10 mouse cellular contexts compared by ENCODE assay signal in genomic region chr17:57032854-57033253, GRCm38 (mm10). TPM values are rescaled to one million over a fixed set of nuclear protein-coding genes. Genes with fewer than 3 reads are reported as not detected.
DNase-seq lines count a peak whose midpoint lies in the region; ATAC-seq and TF ChIP-seq lines count a peak whose summit lies in the region.
"Had no signal": no experiment of that assay in that cellular context is flagged by ENCODE, and none has a peak within 500 bp of the region (broad histone marks: within the 10 kb centered on the region; RNA-seq: fewer than 3 reads in every experiment).

No protein-coding gene starts in this region.

- H3K4me1 ChIP-seq in G1E (ENCODE audit: insufficient read depth, low read depth, low read length), result peaks cover 37% of the 10 kb centered on the region
- peaks cover 32% of the 10 kb centered on the region for H3K4me1 ChIP-seq in hindbrain, embryonic 13.5 days (replicated peaks)
- H3K4me1 ChIP-seq in midbrain, embryonic 13.5 days (replicated peaks), result peaks cover 22% of the 10 kb centered on the region

- 88% methylated on average over 4 of the region's 4 CpGs for WGBS in hindbrain, embryonic 13.5 days
- 87% methylated on average over 4 of the region's 4 CpGs for WGBS in midbrain, embryonic 13.5 days

- peaks cover 22% of the 10 kb centered on the region for H3K36me3 ChIP-seq in G1E (replicated peaks)
- peaks cover 11% of the 10 kb centered on the region for H3K36me3 ChIP-seq in hindbrain, embryonic 13.5 days
- peaks cover 10% of the 10 kb centered on the region for H3K36me3 ChIP-seq in midbrain, embryonic 13.5 days

- DNase-seq in kidney, adult 11 months, result peak; percentile 27
- DNase-seq in kidney, postnatal 4 days, result no peak
- no peak for DNase-seq in G1E (ENCODE audit: low spot score)
- DNase-seq in adrenal gland, adult 8-10 months, result no peak
- DNase-seq in adrenal gland, postnatal 10 days, result no peak
- no peak for DNase-seq in layer of hippocampus, postnatal 25 days (ENCODE audit: extremely low spot score in 1 of 2, low spot score in 1 of 2)
- DNase-seq: lung, adult 18-20 months had no signal

- no peak for ATAC-seq in G1E (ENCODE audit: extremely low read depth, insufficient number of reproducible peaks, low FRiP score, poor library complexity, severe bottlenecking)
- no peak for ATAC-seq in hindbrain, embryonic 13.5 days (ENCODE audit: low FRiP score)
- no peak for ATAC-seq in midbrain, embryonic 13.5 days

- peak overlapping the region; percentile 93; the same call in 1 of the 2 replicates for H3K27ac ChIP-seq in hindbrain, embryonic 13.5 days
- no peak overlapping the region for H3K27ac ChIP-seq in midbrain, embryonic 13.5 days

- H3K4me2 ChIP-seq in hindbrain, embryonic 13.5 days, result peak overlapping the region; percentile 61
- peak overlapping the region; percentile 53 for H3K4me2 ChIP-seq in midbrain, embryonic 13.5 days (replicated peaks)

- H3K9ac ChIP-seq in hindbrain, embryonic 13.5 days, result 0 out of 2 replicates have a peak overlapping the region, but pooled peaks have one; percentile 70
- no peak overlapping the region for H3K9ac ChIP-seq in midbrain, embryonic 13.5 days (replicated peaks)

- no peak for TF ChIP-seq CTCF in G1E (IDR thresholded peaks at IDR 0.05; ENCODE audit: low read depth, low read length)

- H3K4me3 ChIP-seq in G1E (ENCODE audit: low read depth, low read length), result peak overlapping the region; percentile 5; the same call in 1 of the 2 replicates
- H3K4me3 ChIP-seq in hindbrain, embryonic 13.5 days, result no peak overlapping the region
- no peak overlapping the region for H3K4me3 ChIP-seq in midbrain, embryonic 13.5 days (replicated peaks)

- peaks cover 8% of the 10 kb centered on the region for H3K27me3 ChIP-seq in G1E (ENCODE audit: insufficient read depth, low read length)
- peaks cover 12% of the 10 kb centered on the region for H3K27me3 ChIP-seq in hindbrain, embryonic 13.5 days
- H3K27me3 ChIP-seq in midbrain, embryonic 13.5 days, result peaks cover 6% of the 10 kb centered on the region; the same call in 1 of the 2 replicates

- H3K9me3 ChIP-seq in G1E (replicated peaks), result no peaks in the 10 kb centered on the region
- H3K9me3 ChIP-seq in hindbrain, embryonic 13.5 days, result no peaks in the 10 kb centered on the region
- H3K9me3 ChIP-seq in midbrain, embryonic 13.5 days, result no peaks in the 10 kb centered on the region

RNA-seq across cellular contexts. Expression of gene Khsrp, which starts 1.5 kb away (rescaled TPM):
- total RNA-seq in G1E (2014; fragmentation: Nextera tagmentation), result 296 and 302 TPM in 2 replicates
- 59.0 and 63.6 TPM in 2 replicates for total RNA-seq in G1E (2017)
- polyA plus RNA-seq in G1E (2012), result 282 and 302 TPM in 2 replicates
- polyA plus RNA-seq in hindbrain, embryonic 13.5 days (2015; fragmentation: Nextera tagmentation; extraction: Ambion mirVana), result 31.6 and 33.3 TPM in 2 replicates
- polyA plus RNA-seq in midbrain, embryonic 13.5 days (2015; fragmentation: Nextera tagmentation; extraction: Ambion mirVana), result 33.1 and 39.1 TPM in 2 replicates
- total RNA-seq in adrenal gland, adult 8-10 months (2022), result 100 to 1,000 TPM in 2 of 4 experiments, 10 to 100 TPM in 2; 92.3 to 122 (median 102) TPM
- 10 to 100 TPM; 90.4 to 99.1 TPM for total RNA-seq in adrenal gland, postnatal 10 days (2021)
- 100 to 1,000 TPM; 113 to 117 TPM for total RNA-seq in layer of hippocampus, postnatal 25 days (2021)

RNA-seq across cellular contexts. Expression of gene Slc25a41, which starts 8.6 kb away (rescaled TPM):
- total RNA-seq in G1E (2014; fragmentation: Nextera tagmentation), result not detected in 2 replicates
- total RNA-seq in G1E (2017), result not detected in 2 replicates
- not detected in 2 replicates for polyA plus RNA-seq in G1E (2012)
- polyA plus RNA-seq in hindbrain, embryonic 13.5 days (2015; fragmentation: Nextera tagmentation; extraction: Ambion mirVana), result not detected in 2 replicates
- polyA plus RNA-seq in midbrain, embryonic 13.5 days (2015; fragmentation: Nextera tagmentation; extraction: Ambion mirVana), result not detected in 2 replicates
- under 1 TPM in 1 of 4 experiments, not detected in 3; 0.38 TPM for total RNA-seq in adrenal gland, adult 8-10 months (2022)
- not detected for total RNA-seq in adrenal gland, postnatal 10 days (2021)
- total RNA-seq in layer of hippocampus, postnatal 25 days (2021), result under 1 TPM in 1 of 2 experiments, not detected in 1; 0.22 TPM
- total RNA-seq: gastrocnemius, postnatal 4 days had no signal

RNA-seq across cellular contexts. Expression of gene Gm17949, which starts 21.6 kb away (rescaled TPM):
- 0.98 TPM in 1 of 2 replicates, not detected in the other for total RNA-seq in G1E (2014; fragmentation: Nextera tagmentation)
- total RNA-seq in G1E (2017), result 0.12 and 0.27 TPM in 2 replicates
- 0.11 and 0.21 TPM in 2 replicates for polyA plus RNA-seq in G1E (2012)
- polyA plus RNA-seq in hindbrain, embryonic 13.5 days (2015; fragmentation: Nextera tagmentation; extraction: Ambion mirVana), result 0.38 and 0.56 TPM in 2 replicates
- 0.28 and 0.75 TPM in 2 replicates for polyA plus RNA-seq in midbrain, embryonic 13.5 days (2015; fragmentation: Nextera tagmentation; extraction: Ambion mirVana)
- total RNA-seq in adrenal gland, adult 8-10 months (2022), result under 1 TPM; 0.29 to 0.80 (median 0.45) TPM
- total RNA-seq in adrenal gland, postnatal 10 days (2021), result under 1 TPM; 0.21 to 0.33 TPM
- not detected for total RNA-seq in layer of hippocampus, postnatal 25 days (2021)
- total RNA-seq: gastrocnemius, postnatal 4 days had no signal

RNA-seq across cellular contexts. Expression of gene Gtf2f1, which starts 21.8 kb away (rescaled TPM):
- total RNA-seq in G1E (2014; fragmentation: Nextera tagmentation), result 104 and 113 TPM in 2 replicates
- total RNA-seq in G1E (2017), result 101 and 102 TPM in 2 replicates
- polyA plus RNA-seq in G1E (2012), result 145 and 151 TPM in 2 replicates
- polyA plus RNA-seq in hindbrain, embryonic 13.5 days (2015; fragmentation: Nextera tagmentation; extraction: Ambion mirVana), result 70.3 and 74.6 TPM in 2 replicates
- polyA plus RNA-seq in midbrain, embryonic 13.5 days (2015; fragmentation: Nextera tagmentation; extraction: Ambion mirVana), result 68.0 and 74.8 TPM in 2 replicates
- total RNA-seq in adrenal gland, adult 8-10 months (2022), result 10 to 100 TPM; 45.6 to 68.2 (median 54.2) TPM
- total RNA-seq in adrenal gland, postnatal 10 days (2021), result 10 to 100 TPM; 43.0 to 44.8 TPM
- total RNA-seq in layer of hippocampus, postnatal 25 days (2021), result 10 to 100 TPM; 59.7 to 60.1 TPM

RNA-seq across cellular contexts. Expression of gene Crb3, which starts 26.1 kb away (rescaled TPM):
- not detected in 2 replicates for total RNA-seq in G1E (2014; fragmentation: Nextera tagmentation)
- total RNA-seq in G1E (2017), result 0.23 and 0.33 TPM in 2 replicates
- 0.23 and 0.37 TPM in 2 replicates for polyA plus RNA-seq in G1E (2012)
- polyA plus RNA-seq in hindbrain, embryonic 13.5 days (2015; fragmentation: Nextera tagmentation; extraction: Ambion mirVana), result 2.9 TPM in 2 replicates
- 0.73 and 1.2 TPM in 2 replicates for polyA plus RNA-seq in midbrain, embryonic 13.5 days (2015; fragmentation: Nextera tagmentation; extraction: Ambion mirVana)
- 1 to 10 TPM in 3 of 4 experiments, under 1 TPM in 1; 0.70 to 4.4 (median 2.2) TPM for total RNA-seq in adrenal gland, adult 8-10 months (2022)
- total RNA-seq in adrenal gland, postnatal 10 days (2021), result 1 to 10 TPM; 2.0 to 3.9 TPM
- total RNA-seq in layer of hippocampus, postnatal 25 days (2021), result under 1 TPM in 1 of 2 experiments, not detected in 1; 0.99 TPM
